Mouse (Mus musculus): ENCODE measurements around the gene Lig3. TPM values are rescaled to one million over a fixed set of nuclear protein-coding genes. Genes with fewer than 3 reads are reported as not detected.
A peak's percentile ranks its signal among the peaks of the same experiment; 100 is the strongest.

Lig3 gene
- polyA plus RNA-seq (2015; fragmentation: Nextera tagmentation; extraction: Ambion mirVana): 27.0 and 29.9 TPM in 2 replicates

GRCm38 (mm10) chr11:82780983-82781903, at the start of gene Lig3:
Lig3 (plus strand) TSS chr11:82781108.
- no peaks in the 10 kb centered on the region for H3K27me3 ChIP-seq
- peaks cover 26% of the 10 kb centered on the region for H3K4me1 ChIP-seq (replicated peaks)
- no peaks in the 10 kb centered on the region for H3K9me3 ChIP-seq
- H3K27ac ChIP-seq: peak within 1 kb of the TSS; percentile 98
- WGBS: under 1% methylated on average over 74 of the region's 90 CpGs
- peak; percentile 97 for ATAC-seq (ENCODE audit: low FRiP score)
- peak within 1 kb of the TSS; percentile 86 for H3K4me3 ChIP-seq
- H3K36me3 ChIP-seq: peaks cover 28% of the 10 kb centered on the region
- H3K9ac ChIP-seq: peak within 1 kb of the TSS; percentile 96
- peak within 1 kb of the TSS; percentile 71 for H3K4me2 ChIP-seq

GRCm38 (mm10) chr11:82734227-82734626, 46.7 kb upstream of the Lig3 start:
- Histone ChIP-seq H3K4me3 (no peak overlapping the region), H3K4me1 (replicated peaks) (no peaks in the 10 kb centered on the region), H3K27me3 (no peaks in the 10 kb centered on the region), H3K36me3 (no peaks in the 10 kb centered on the region), H3K9me3 (no peaks in the 10 kb centered on the region), H3K4me2 (no peak overlapping the region), H3K27ac (no peak overlapping the region), H3K9ac (no peak overlapping the region)
- no peak for ATAC-seq (ENCODE audit: low FRiP score)

GRCm38 (mm10) chr11:82739006-82739405, 41.9 kb upstream of the Lig3 start:
- no peak overlapping the region for H3K4me2 ChIP-seq
- no peak overlapping the region for H3K4me3 ChIP-seq
- ATAC-seq (ENCODE audit: low FRiP score): no peak
- no peak overlapping the region for H3K27ac ChIP-seq
- no peaks in the 10 kb centered on the region for H3K4me1 ChIP-seq (replicated peaks)
- no peak overlapping the region for H3K9ac ChIP-seq
- no peaks in the 10 kb centered on the region for H3K36me3 ChIP-seq
- no peaks in the 10 kb centered on the region for H3K9me3 ChIP-seq
- no peaks in the 10 kb centered on the region for H3K27me3 ChIP-seq

GRCm38 (mm10) chr11:82746138-82746537, 34.8 kb upstream of the Lig3 start:
- H3K9ac ChIP-seq: no peak overlapping the region
- no peak overlapping the region for H3K4me2 ChIP-seq
- WGBS: 25% methylated on average over 6 of the region's 6 CpGs
- no peaks in the 10 kb centered on the region for H3K36me3 ChIP-seq
- H3K4me1 ChIP-seq (replicated peaks): no peaks in the 10 kb centered on the region
- H3K27me3 ChIP-seq: peaks cover 9% of the 10 kb centered on the region; the same call in 1 of the 2 replicates
- H3K9me3 ChIP-seq: no peaks in the 10 kb centered on the region
- ATAC-seq (ENCODE audit: low FRiP score): no peak
- no peak overlapping the region for H3K27ac ChIP-seq
- H3K4me3 ChIP-seq: no peak overlapping the region

- Histone ChIP-seq H3K9me3 (no peaks in the 10 kb centered on the region), H3K4me1 (replicated peaks) (no peaks in the 10 kb centered on the region), H3K27me3 (peaks cover 9% of the 10 kb centered on the region; the same call in 1 of the 2 replicates), H3K36me3 (no peaks in the 10 kb centered on the region), H3K4me2 (no peak overlapping the region), H3K4me3 (no peak overlapping the region), H3K27ac (no peak overlapping the region), H3K9ac (no peak overlapping the region)
- no peak for ATAC-seq (ENCODE audit: low FRiP score)
- WGBS: 85% methylated on average over 8 of the region's 8 CpGs
Observed at GRCm38 (mm10) chr11:82746857-82747366, 34.0 kb upstream of the Lig3 start.

- no peak overlapping the region for H3K4me3 ChIP-seq
- H3K27me3 ChIP-seq: no peaks in the 10 kb centered on the region
- no peak overlapping the region for H3K27ac ChIP-seq
- WGBS: 68% methylated on average over 6 of the region's 6 CpGs
- ATAC-seq (ENCODE audit: low FRiP score): no peak
- H3K9me3 ChIP-seq: no peaks in the 10 kb centered on the region
- H3K9ac ChIP-seq: no peak overlapping the region
- no peaks in the 10 kb centered on the region for H3K36me3 ChIP-seq
- H3K4me1 ChIP-seq (replicated peaks): no peaks in the 10 kb centered on the region
- H3K4me2 ChIP-seq: no peak overlapping the region
Observed at GRCm38 (mm10) chr11:82752349-82753115, 28.4 kb upstream of the Lig3 start.

- Histone ChIP-seq H3K27me3 (no peaks in the 10 kb centered on the region), H3K4me1 (replicated peaks) (no peaks in the 10 kb centered on the region), H3K36me3 (no peaks in the 10 kb centered on the region), H3K9ac (no peak overlapping the region), H3K27ac (no peak overlapping the region), H3K9me3 (no peaks in the 10 kb centered on the region), H3K4me2 (no peak overlapping the region), H3K4me3 (no peak overlapping the region)
- WGBS: 81% methylated on average over 1 of the region's 1 CpGs
- no peak for ATAC-seq (ENCODE audit: low FRiP score)
Observed at GRCm38 (mm10) chr11:82755919-82756318, 25.0 kb upstream of the Lig3 start.

- no peak overlapping the region for H3K9ac ChIP-seq
- H3K4me2 ChIP-seq: no peak overlapping the region
- no peak overlapping the region for H3K27ac ChIP-seq
- H3K36me3 ChIP-seq: no peaks in the 10 kb centered on the region
- H3K9me3 ChIP-seq: 0 out of 2 replicates have a peak, but pooled peaks cover 6% of the 10 kb centered on the region
- H3K27me3 ChIP-seq: 0 out of 2 replicates have a peak, but pooled peaks cover 2% of the 10 kb centered on the region
- 86% methylated on average over 6 of the region's 6 CpGs for WGBS
- peaks cover 27% of the 10 kb centered on the region for H3K4me1 ChIP-seq (replicated peaks)
- ATAC-seq (ENCODE audit: low FRiP score): no peak
- no peak overlapping the region for H3K4me3 ChIP-seq
Observed at GRCm38 (mm10) chr11:82762286-82762829, 18.6 kb upstream of the Lig3 start.

GRCm38 (mm10) chr11:82763261-82763660, 17.6 kb upstream of the Lig3 start:
- Histone ChIP-seq H3K4me3 (peak overlapping the region; percentile 96), H3K36me3 (no peaks in the 10 kb centered on the region), H3K27ac (peak overlapping the region; percentile 93), H3K27me3 (0 out of 2 replicates have a peak, but pooled peaks cover 2% of the 10 kb centered on the region), H3K4me2 (peak overlapping the region; percentile 97), H3K9ac (peak overlapping the region; percentile 93), H3K4me1 (replicated peaks) (peaks cover 27% of the 10 kb centered on the region), H3K9me3 (0 out of 2 replicates have a peak, but pooled peaks cover 6% of the 10 kb centered on the region)
- ATAC-seq (ENCODE audit: low FRiP score): no peak
- 12% methylated on average over 4 of the region's 4 CpGs for WGBS

- Histone ChIP-seq H3K4me3 (peak within 1 kb of the TSS; percentile 96), H3K27me3 (0 out of 2 replicates have a peak, but pooled peaks cover 2% of the 10 kb centered on the region), H3K9me3 (0 out of 2 replicates have a peak, but pooled peaks cover 6% of the 10 kb centered on the region), H3K4me1 (replicated peaks) (peaks cover 27% of the 10 kb centered on the region), H3K36me3 (peaks cover 6% of the 10 kb centered on the region; the same call in 1 of the 2 replicates), H3K27ac (peak within 1 kb of the TSS; percentile 93), H3K9ac (peak within 1 kb of the TSS; percentile 93), H3K4me2 (peak within 1 kb of the TSS; percentile 97)
- peak; percentile 99 for ATAC-seq (ENCODE audit: low FRiP score)
- under 1% methylated on average over 44 of the region's 44 CpGs for WGBS
Observed at GRCm38 (mm10) chr11:82763742-82764437, 17.0 kb upstream of the Lig3 start, which contains the start of the genes Cct6b and Zfp830. Cct6b (minus strand) TSS chr11:82764321. Zfp830 (plus strand) TSS chr11:82764345.

- 0 out of 2 replicates have a peak, but pooled peaks cover 2% of the 10 kb centered on the region for H3K27me3 ChIP-seq
- ATAC-seq (ENCODE audit: low FRiP score): peak; percentile 87
- H3K9ac ChIP-seq: peak overlapping the region; percentile 93
- WGBS: under 1% methylated on average over 28 of the region's 28 CpGs
- peak overlapping the region; percentile 97 for H3K4me2 ChIP-seq
- 0 out of 2 replicates have a peak, but pooled peaks cover 6% of the 10 kb centered on the region for H3K9me3 ChIP-seq
- peaks cover 27% of the 10 kb centered on the region for H3K4me1 ChIP-seq (replicated peaks)
- H3K4me3 ChIP-seq: peak overlapping the region; percentile 96
- H3K36me3 ChIP-seq: peaks cover 11% of the 10 kb centered on the region
- peak overlapping the region; percentile 93 for H3K27ac ChIP-seq
Observed at GRCm38 (mm10) chr11:82764438-82764924, 16.4 kb upstream of the Lig3 start.

Measured in hindbrain, embryonic 13.5 days (tissue).